Mouse (Mus musculus) CD4-positive helper T cell, adult 2 months (primary cell): ENCODE measurements around the gene Tbc1d8.

ENCODE experiments used
- DNase-seq: peaks from one replicate; pipeline ENCODE4 v3.0.0-alpha.2; 2012; ENCODE audit warnings: low read depth, missing footprints, low spot score

The Tbc1d8 gene

GRCm38 (mm10) chr1:39365562-39365961 lies 113.0 kb downstream of the Tbc1d8 start:
- DNase-seq, result no peak

- DNase-seq, result no peak
These were observed 116.1 kb downstream of the Tbc1d8 start for GRCm38 (mm10) chr1:39362515-39362893.

GRCm38 (mm10) chr1:39361754-39362514 lies 116.6 kb downstream of the Tbc1d8 start:
- no peak for DNase-seq

- DNase-seq, result no peak
These were observed 129.1 kb downstream of the Tbc1d8 start for GRCm38 (mm10) chr1:39349427-39349826.

GRCm38 (mm10) chr1:39349001-39349400 lies 129.6 kb downstream of the Tbc1d8 start:
- no peak for DNase-seq

- DNase-seq, result no peak
These were observed 133.5 kb downstream of the Tbc1d8 start for GRCm38 (mm10) chr1:39344981-39345600.

- no peak for DNase-seq
These were observed 135.3 kb downstream of the Tbc1d8 start for GRCm38 (mm10) chr1:39343242-39343641.

GRCm38 (mm10) chr1:39341807-39342206 lies 136.7 kb downstream of the Tbc1d8 start:
- no peak for DNase-seq

- DNase-seq, result peak; percentile 76
These were observed 137.9 kb downstream of the Tbc1d8 start for GRCm38 (mm10) chr1:39340647-39341046.

- DNase-seq, result no peak
These were observed 138.4 kb downstream of the Tbc1d8 start for GRCm38 (mm10) chr1:39340156-39340555.

- DNase-seq, result no peak
These were observed 139.1 kb downstream of the Tbc1d8 start for GRCm38 (mm10) chr1:39339455-39339854.

GRCm38 (mm10) chr1:39338831-39339230 lies 139.7 kb downstream of the Tbc1d8 start:
- no peak for DNase-seq

GRCm38 (mm10) chr1:39336788-39337187 lies 141.8 kb downstream of the Tbc1d8 start:
- no peak for DNase-seq

GRCm38 (mm10) chr1:39335561-39336196 lies 142.9 kb downstream of the Tbc1d8 start:
- no peak for DNase-seq

- DNase-seq, result no peak
These were observed 146.1 kb downstream of the Tbc1d8 start for GRCm38 (mm10) chr1:39332456-39332855.

GRCm38 (mm10) chr1:39330857-39331594 lies 147.5 kb downstream of the Tbc1d8 start:
- no peak for DNase-seq

- no peak for DNase-seq
These were observed 151.0 kb downstream of the Tbc1d8 start for GRCm38 (mm10) chr1:39327546-39327945.

GRCm38 (mm10) chr1:39325228-39325627 lies 153.3 kb downstream of the Tbc1d8 start:
- no peak for DNase-seq

- DNase-seq, result no peak
These were observed 156.6 kb downstream of the Tbc1d8 start for GRCm38 (mm10) chr1:39321954-39322353.
